ENCODE assay signal across 12 mouse cellular contexts in the genomic region with DNA sequence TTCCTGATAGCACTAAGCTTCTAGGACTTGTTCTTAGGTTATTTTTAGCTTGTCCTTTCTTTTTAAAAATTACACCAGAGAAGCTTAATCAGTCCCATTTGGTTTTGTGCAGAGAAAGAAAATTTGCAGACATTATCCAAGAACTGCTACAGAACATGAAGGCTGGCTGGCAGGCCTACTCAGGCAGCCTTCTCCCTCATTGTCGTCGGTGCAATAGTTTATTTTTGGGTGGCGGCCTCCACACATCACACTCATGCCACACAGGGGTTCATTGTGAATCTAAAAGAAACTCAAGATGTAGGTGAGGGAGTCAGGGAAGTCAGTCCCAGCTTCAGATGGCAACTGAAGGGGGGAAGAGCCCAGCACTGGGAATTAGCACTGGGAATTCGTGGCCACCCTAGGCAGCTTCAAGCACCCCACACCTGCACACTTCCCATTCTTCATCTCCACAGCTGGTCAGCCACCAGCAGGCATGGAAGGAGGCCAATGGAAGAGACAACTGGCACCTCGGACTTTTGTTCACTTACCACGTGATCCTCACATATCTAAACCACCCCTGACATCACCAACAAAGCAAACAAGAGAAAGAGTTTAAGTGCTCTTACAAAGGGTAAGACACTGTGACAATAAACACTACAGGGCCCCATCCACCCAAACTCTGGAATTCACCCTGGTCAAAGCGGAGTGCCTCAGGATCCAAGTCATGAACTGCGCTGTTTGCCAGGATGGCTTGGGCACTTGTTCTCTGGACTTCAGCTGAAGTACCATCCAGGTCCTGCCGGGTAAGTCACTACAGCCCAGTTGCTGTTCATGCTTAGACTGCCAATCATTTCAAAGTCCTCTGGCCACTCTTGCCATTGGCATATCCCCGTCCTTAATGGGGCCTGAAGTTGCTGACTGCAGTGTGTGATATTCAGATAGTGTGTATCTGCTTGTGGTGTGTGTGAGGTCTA. TPM values are rescaled to one million over a fixed set of nuclear protein-coding genes. Genes with fewer than 3 reads are reported as not detected.
DNase-seq lines count a peak whose midpoint lies in the region; ATAC-seq and TF ChIP-seq lines count a peak whose summit lies in the region.
"Had no signal": no experiment of that assay in that cellular context is flagged by ENCODE, and none has a peak within 500 bp of the region (broad histone marks: within the 10 kb centered on the region; RNA-seq: fewer than 3 reads in every experiment).

No protein-coding gene starts in this region.

- H3K27me3 ChIP-seq in kidney, adult 2 months (replicated peaks; ENCODE audit: control insufficient read depth, insufficient read depth, low read length) = no peaks in the 10 kb centered on the region
- H3K27me3 ChIP-seq in kidney, embryonic 14.5 days (ENCODE audit: control insufficient read depth, insufficient read depth, low read length) = no peaks in the 10 kb centered on the region
- H3K27me3 ChIP-seq in C2C12 (ENCODE audit: control insufficient read depth, insufficient read depth, insufficient read length) = no peaks in the 10 kb centered on the region
- H3K27me3 ChIP-seq in lung, embryonic 16.5 days (ENCODE audit: control insufficient read depth, insufficient read depth, low read depth, low read length) = no peaks in the 10 kb centered on the region
- H3K27me3 ChIP-seq: midbrain, embryonic 15.5 days had no signal

- no peak overlapping the region for H3K27ac ChIP-seq in kidney, adult 2 months (ENCODE audit: insufficient read depth, low read depth, low read length)
- H3K27ac ChIP-seq in kidney, embryonic 14.5 days (ENCODE audit: low read depth, low read length) = no peak overlapping the region
- H3K27ac ChIP-seq in cortical plate, adult 2 months (ENCODE audit: insufficient read depth, low read length) = 0 out of 2 replicates have a peak overlapping the region, but pooled peaks have one; percentile 31
- H3K27ac ChIP-seq in lung, embryonic 16.5 days (ENCODE audit: low read length) = 0 out of 2 replicates have a peak overlapping the region, but pooled peaks have one; percentile 23
- H3K27ac ChIP-seq: hindbrain, embryonic 14.5 days; midbrain, embryonic 15.5 days had no signal

- H3K4me1 ChIP-seq in kidney, adult 2 months (ENCODE audit: control insufficient read depth, insufficient read depth, low read length) = no peaks in the 10 kb centered on the region
- H3K4me1 ChIP-seq in kidney, embryonic 14.5 days (ENCODE audit: control insufficient read depth, insufficient read depth, low read length) = peaks cover 4% of the 10 kb centered on the region; the same call in 1 of the 2 replicates
- H3K4me1 ChIP-seq in cortical plate, adult 2 months (ENCODE audit: control insufficient read depth, insufficient read depth, low read length) = no peaks in the 10 kb centered on the region
- H3K4me1 ChIP-seq in lung, embryonic 16.5 days (replicated peaks; ENCODE audit: control insufficient read depth, insufficient read depth, low read length) = peaks cover 5% of the 10 kb centered on the region
- H3K4me1 ChIP-seq: midbrain, embryonic 15.5 days had no signal

- H3K79me3 ChIP-seq in C2C12 (ENCODE audit: low read depth) = no peaks in the 10 kb centered on the region

- H3K79me2 ChIP-seq in C2C12 (ENCODE audit: control insufficient read depth, insufficient read depth) = no peaks in the 10 kb centered on the region

- no peak overlapping the region for H3K4me3 ChIP-seq in kidney, adult 2 months (ENCODE audit: insufficient read depth, low read depth, low read length)
- H3K4me3 ChIP-seq in kidney, embryonic 14.5 days (ENCODE audit: low read length) = no peak overlapping the region
- H3K4me3 ChIP-seq in C2C12 (ENCODE audit: insufficient read depth, poor library complexity, severe bottlenecking) = peak overlapping the region; percentile 11
- H3K4me3 ChIP-seq in cortical plate, adult 2 months (ENCODE audit: insufficient read depth, low read length) = no peak overlapping the region
- H3K4me3 ChIP-seq in lung, embryonic 16.5 days (ENCODE audit: low read length) = no peak overlapping the region
- H3K4me3 ChIP-seq: midbrain, embryonic 15.5 days had no signal

- no peak overlapping the region for H3K9ac ChIP-seq in kidney, embryonic 14.5 days (ENCODE audit: low read depth, low read length)
- no peak overlapping the region for H3K9ac ChIP-seq in lung, embryonic 16.5 days (ENCODE audit: low read length)
- H3K9ac ChIP-seq: hindbrain, embryonic 14.5 days; midbrain, embryonic 15.5 days had no signal

- no peaks in the 10 kb centered on the region for H3K9me3 ChIP-seq in kidney, embryonic 14.5 days (ENCODE audit: control insufficient read depth, low read length)
- 0 out of 2 replicates have a peak, but pooled peaks cover 2% of the 10 kb centered on the region for H3K9me3 ChIP-seq in lung, embryonic 16.5 days (ENCODE audit: control insufficient read depth, low read length)
- H3K9me3 ChIP-seq: midbrain, embryonic 15.5 days had no signal

- TF ChIP-seq POLR2A in kidney, adult 2 months (IDR thresholded peaks at IDR 0.05; ENCODE audit: low read depth, low read length) = no peak
- no peak for TF ChIP-seq POLR2A in cortical plate, adult 2 months (IDR thresholded peaks at IDR 0.05; ENCODE audit: extremely low read depth, insufficient read depth, low read length)

- H3ac ChIP-seq in C2C12 (ENCODE audit: control insufficient read depth, insufficient read length, low read depth) = no peak overlapping the region

- no peak overlapping the region for H3K4me2 ChIP-seq in kidney, embryonic 14.5 days (replicated peaks; ENCODE audit: low read depth, low read length)
- H3K4me2 ChIP-seq in lung, embryonic 16.5 days (ENCODE audit: low read depth, low read length) = no peak overlapping the region
- H3K4me2 ChIP-seq: hindbrain, embryonic 14.5 days; midbrain, embryonic 15.5 days had no signal

- no peak for ATAC-seq in kidney, embryonic 14.5 days (ENCODE audit: low FRiP score, low TSS enrichment)
- ATAC-seq in lung, embryonic 16.5 days (ENCODE audit: low read depth) = peak; percentile 78
- ATAC-seq in monocyte, adult 5-6 weeks (replicated peaks; ENCODE audit: insufficient number of reproducible peaks, low FRiP score, low TSS enrichment, poor library complexity, severe bottlenecking) = no peak
- ATAC-seq: midbrain, embryonic 15.5 days had no signal

- H3K36me3 ChIP-seq in kidney, adult 2 months (ENCODE audit: control insufficient read depth, insufficient read depth, low read length) = no peaks in the 10 kb centered on the region
- no peaks in the 10 kb centered on the region for H3K36me3 ChIP-seq in kidney, embryonic 14.5 days (ENCODE audit: control insufficient read depth, insufficient read depth, low read length)
- no peaks in the 10 kb centered on the region for H3K36me3 ChIP-seq in C2C12 (ENCODE audit: control insufficient read depth, insufficient read depth)
- no peaks in the 10 kb centered on the region for H3K36me3 ChIP-seq in lung, embryonic 16.5 days (ENCODE audit: control insufficient read depth, insufficient read depth, low read length)
- H3K36me3 ChIP-seq: midbrain, embryonic 15.5 days had no signal

- WGBS in kidney, adult 2 months = 70% methylated on average over 10 of the region's 10 CpGs
- WGBS in kidney, embryonic 14.5 days = 76% methylated on average over 10 of the region's 10 CpGs
- 37% methylated on average over 10 of the region's 10 CpGs for WGBS in lung, embryonic 16.5 days

- no peak for TF ChIP-seq CTCF in kidney, adult 2 months (conservative IDR thresholded peaks at IDR 0.05; ENCODE audit: insufficient read depth, insufficient read length, low read depth, low read length)
- no peak for TF ChIP-seq CTCF in C2C12 (IDR thresholded peaks at IDR 0.05; ENCODE audit: control insufficient read depth, insufficient read depth, insufficient read length)
- no peak for TF ChIP-seq CTCF in cortical plate, adult 2 months (IDR thresholded peaks at IDR 0.05; ENCODE audit: extremely low read depth, insufficient read depth, low read length)

- peak; percentile 78 for DNase-seq in kidney, adult 2 months
- DNase-seq in urinary bladder, postnatal 10 days (ENCODE audit: low spot score) = no peak
- DNase-seq: cerebellum, adult 11 months; layer of hippocampus, adult 9-11 months; right cerebral cortex, postnatal 14 days had no signal

TF ChIP-seq in C2C12, 6 proteins besides CTCF, POLR2A, EP300 and RAD21:
- TF ChIP-seq CEBPB (IDR thresholded peaks at IDR 0.05; ENCODE audit: low read depth) = no peak
- TF ChIP-seq USF1 (IDR thresholded peaks at IDR 0.05; ENCODE audit: low read depth) = no peak
- no peak for TF ChIP-seq MYOG (IDR thresholded peaks at IDR 0.05; ENCODE audit: control insufficient read depth, extremely low read depth, insufficient read length)
- TF ChIP-seq MYOD1 (IDR thresholded peaks at IDR 0.05; ENCODE audit: control insufficient read depth, insufficient read length, low read depth) = no peak
- no peak for TF ChIP-seq FOSL1 (IDR thresholded peaks at IDR 0.05; ENCODE audit: insufficient read depth, low read length, poor library complexity, severe bottlenecking)
- TF ChIP-seq MAX (IDR thresholded peaks at IDR 0.05) = no peak

RNA-seq across cellular contexts. Expression of a gene that starts 9.0 kb away (rescaled TPM):
- polyA plus RNA-seq in kidney, adult 2 months (2012; rRNA removed) = 34.4 and 35.4 TPM in 2 replicates
- 22.7 and 42.1 TPM in 2 replicates for polyA plus RNA-seq in kidney, embryonic 14.5 days (2014; fragmentation: Nextera tagmentation; extraction: Ambion mirVana)
- 21.1 TPM for polyA plus RNA-seq in C2C12 (2012; fragmentation: generic; extraction: Trizol)
- polyA plus RNA-seq in cortical plate, adult 2 months (2012; rRNA removed) = 12.8 and 12.9 TPM in 2 replicates
- 15.5 and 19.7 TPM in 2 replicates for polyA plus RNA-seq in lung, embryonic 16.5 days (2015; fragmentation: Nextera tagmentation; extraction: Ambion mirVana)
- 40.9 to 56.0 TPM (median 41.9 TPM) in 3 replicates for total RNA-seq in monocyte, adult 5-6 weeks (2017)

Comparison
In these comparisons a context has a peak if more than half of its experiments do, and no peak if none do; other contexts are left out.
1. H3K27ac ChIP-seq: peak in cortical plate, adult 2 months (single experiment) and lung, embryonic 16.5 days (single experiment); none in kidney, adult 2 months (single experiment) and kidney, embryonic 14.5 days (single experiment).